ENCODE assay signal across 11 mouse cellular contexts in the genomic region with DNA sequence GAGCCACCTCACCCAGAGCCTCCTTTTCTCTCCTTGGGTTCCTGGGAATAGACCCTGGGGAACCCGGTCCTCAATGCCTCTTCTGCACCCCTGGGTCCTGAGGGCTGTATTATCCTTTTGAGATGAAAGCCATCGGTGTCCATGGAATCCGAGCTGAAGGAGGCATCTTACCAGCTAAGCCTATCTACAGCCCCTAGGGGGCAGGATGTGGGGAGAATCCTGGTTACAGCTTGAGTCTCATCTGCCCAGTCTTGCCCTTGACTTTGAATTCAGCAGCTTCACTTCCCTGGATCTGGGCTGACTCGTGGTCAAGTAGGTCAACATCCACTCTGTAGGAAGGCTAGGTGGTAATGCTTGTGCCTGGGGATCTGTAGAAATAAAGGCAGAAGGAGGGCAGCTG. TPM values are rescaled to one million over a fixed set of nuclear protein-coding genes. Genes with fewer than 3 reads are reported as not detected.
A peak's percentile ranks its signal among the peaks of the same experiment; 100 is the strongest.
DNase-seq lines count a peak whose midpoint lies in the region; ATAC-seq and TF ChIP-seq lines count a peak whose summit lies in the region.
"Had no signal": no experiment of that assay in that cellular context is flagged by ENCODE, and none has a peak within 500 bp of the region (broad histone marks: within the 10 kb centered on the region; RNA-seq: fewer than 3 reads in every experiment).

No protein-coding gene starts in this region.

- ATAC-seq in liver, embryonic 14.5 days (ENCODE audit: insufficient read depth), result no peak
- ATAC-seq in liver, embryonic 12.5 days, result no peak
- 0 out of 2 replicates have a peak, but pooled peaks have one; percentile 6 for ATAC-seq in forebrain, embryonic 15.5 days (replicated peaks)
- peak; percentile 20; the same call in 1 of the 2 replicates for ATAC-seq in midbrain, postnatal 0 days (ENCODE audit: low FRiP score)

- H3K27me3 ChIP-seq in liver, embryonic 14.5 days (ENCODE audit: control insufficient read depth, insufficient read depth, low read length), result no peaks in the 10 kb centered on the region
- peaks cover 45% of the 10 kb centered on the region for H3K27me3 ChIP-seq in liver, embryonic 12.5 days (replicated peaks)
- no peaks in the 10 kb centered on the region for H3K27me3 ChIP-seq in forebrain, embryonic 15.5 days
- no peaks in the 10 kb centered on the region for H3K27me3 ChIP-seq in midbrain, postnatal 0 days (ENCODE audit: insufficient read depth, low read length)
- H3K27me3 ChIP-seq: limb, embryonic 15.5 days had no signal

- H3K4me2 ChIP-seq in liver, embryonic 14.5 days (ENCODE audit: low read depth), result no peak overlapping the region
- H3K4me2 ChIP-seq in liver, embryonic 12.5 days, result no peak overlapping the region
- peak overlapping the region; percentile 66 for H3K4me2 ChIP-seq in forebrain, embryonic 15.5 days (replicated peaks)
- H3K4me2 ChIP-seq in midbrain, postnatal 0 days (ENCODE audit: low read depth, low read length, poor library complexity, severe bottlenecking), result peak overlapping the region; percentile 78
- H3K4me2 ChIP-seq: limb, embryonic 15.5 days had no signal

- no peaks in the 10 kb centered on the region; the same call in 1 of the 2 replicates for H3K9me3 ChIP-seq in liver, embryonic 14.5 days (ENCODE audit: control insufficient read depth, low read length)
- H3K9me3 ChIP-seq in liver, embryonic 12.5 days (replicated peaks), result no peaks in the 10 kb centered on the region
- peaks cover 4% of the 10 kb centered on the region; the same call in 1 of the 2 replicates for H3K9me3 ChIP-seq in forebrain, embryonic 15.5 days
- no peaks in the 10 kb centered on the region for H3K9me3 ChIP-seq in midbrain, postnatal 0 days (ENCODE audit: low read length)
- H3K9me3 ChIP-seq: limb, embryonic 15.5 days had no signal

- peak; percentile 49 for TF ChIP-seq CTCF in liver, embryonic 14.5 days (IDR thresholded peaks at IDR 0.05; ENCODE audit: low read depth)
- TF ChIP-seq CTCF in midbrain, postnatal 0 days (IDR thresholded peaks at IDR 0.05), result peak; percentile 66

- no peak for DNase-seq in liver, embryonic 14.5 days (ENCODE audit: low read depth in 3 of 3, low spot score in 3 of 3)
- DNase-seq in ZHBTc4 (ENCODE audit: low read depth, low spot score), result peak; percentile 59
- DNase-seq in midbrain, postnatal 0 days (ENCODE audit: low spot score), result peak; percentile 62
- DNase-seq in gastrocnemius, adult 18-20 months (ENCODE audit: low spot score), result no peak
- no peak for DNase-seq in layer of hippocampus, adult 8-10 months (ENCODE audit: low spot score in 2 of 2)
- DNase-seq: heart, postnatal 14 days had no signal

- WGBS in liver, embryonic 14.5 days (ENCODE audit: insufficient replicate concordance), result 35% methylated on average over 4 of the region's 4 CpGs
- WGBS in liver, embryonic 12.5 days (ENCODE audit: insufficient replicate concordance), result 35% methylated on average over 4 of the region's 4 CpGs
- WGBS in forebrain, embryonic 15.5 days, result 34% methylated on average over 4 of the region's 4 CpGs
- 26% methylated on average over 4 of the region's 4 CpGs for WGBS in midbrain, postnatal 0 days

- no peak for TF ChIP-seq EP300 in liver, embryonic 14.5 days (IDR thresholded peaks at IDR 0.05; ENCODE audit: low read depth)

- no peak overlapping the region for H3K27ac ChIP-seq in liver, embryonic 14.5 days
- H3K27ac ChIP-seq in liver, embryonic 12.5 days, result no peak overlapping the region
- peak overlapping the region; percentile 89 for H3K27ac ChIP-seq in forebrain, embryonic 15.5 days (replicated peaks)
- H3K27ac ChIP-seq in midbrain, postnatal 0 days (ENCODE audit: low read depth, low read length), result peak overlapping the region; percentile 89
- H3K27ac ChIP-seq: limb, embryonic 15.5 days had no signal

- H3K4me3 ChIP-seq in liver, embryonic 14.5 days (ENCODE audit: insufficient read depth in 1 of 2, low read depth in 2 of 2, low read length in 2 of 2), result no peak overlapping the region
- no peak overlapping the region for H3K4me3 ChIP-seq in liver, embryonic 12.5 days
- H3K4me3 ChIP-seq in forebrain, embryonic 15.5 days, result peak overlapping the region; percentile 50; the same call in 1 of the 2 replicates
- peak overlapping the region; percentile 46; the same call in 1 of the 2 replicates for H3K4me3 ChIP-seq in midbrain, postnatal 0 days (ENCODE audit: low read depth, low read length)
- H3K4me3 ChIP-seq: limb, embryonic 15.5 days had no signal

- no peaks in the 10 kb centered on the region for H3K36me3 ChIP-seq in liver, embryonic 14.5 days (replicated peaks; ENCODE audit: control insufficient read depth, insufficient read depth, low read depth)
- H3K36me3 ChIP-seq in liver, embryonic 12.5 days, result no peaks in the 10 kb centered on the region
- 0 out of 2 replicates have a peak, but pooled peaks cover 4% of the 10 kb centered on the region for H3K36me3 ChIP-seq in forebrain, embryonic 15.5 days
- peaks cover 2% of the 10 kb centered on the region; the same call in 1 of the 2 replicates for H3K36me3 ChIP-seq in midbrain, postnatal 0 days (ENCODE audit: insufficient read depth, low read length)
- H3K36me3 ChIP-seq: embryonic facial prominence, embryonic 10.5 days; limb, embryonic 15.5 days had no signal

- no peaks in the 10 kb centered on the region for H3K4me1 ChIP-seq in liver, embryonic 14.5 days (replicated peaks; ENCODE audit: control insufficient read depth in 2 of 2, insufficient read depth in 2 of 2, low read length in 1 of 2)
- H3K4me1 ChIP-seq in liver, embryonic 12.5 days, result no peaks in the 10 kb centered on the region
- peaks cover 29% of the 10 kb centered on the region for H3K4me1 ChIP-seq in forebrain, embryonic 15.5 days
- peaks cover 16% of the 10 kb centered on the region for H3K4me1 ChIP-seq in midbrain, postnatal 0 days (ENCODE audit: insufficient read depth, low read length)
- H3K4me1 ChIP-seq: limb, embryonic 15.5 days had no signal

- no peak overlapping the region for H3K9ac ChIP-seq in liver, embryonic 14.5 days (replicated peaks)
- no peak overlapping the region for H3K9ac ChIP-seq in liver, embryonic 12.5 days
- H3K9ac ChIP-seq in forebrain, embryonic 15.5 days (replicated peaks), result 0 out of 2 replicates have a peak overlapping the region, but pooled peaks have one; percentile 10
- H3K9ac ChIP-seq in midbrain, postnatal 0 days (replicated peaks; ENCODE audit: low read length, poor library complexity, severe bottlenecking), result no peak overlapping the region
- H3K9ac ChIP-seq: limb, embryonic 15.5 days had no signal

RNA-seq across cellular contexts. Expression of a gene that starts 3.1 kb away (rescaled TPM):
- polyA plus RNA-seq in liver, embryonic 14.5 days (2012; rRNA removed), result 0.02 and 0.11 TPM in 2 replicates
- polyA plus RNA-seq in liver, embryonic 14.5 days (2014; fragmentation: Nextera tagmentation; extraction: Ambion mirVana), result not detected in 2 replicates
- polyA plus RNA-seq in liver, embryonic 12.5 days (2016; fragmentation: Nextera tagmentation; extraction: Ambion mirVana), result not detected in 2 replicates
- polyA plus RNA-seq in forebrain, embryonic 15.5 days (2015; fragmentation: Nextera tagmentation; extraction: Ambion mirVana), result 13.5 and 14.7 TPM in 2 replicates
- 139 and 156 TPM in 2 replicates for total RNA-seq in midbrain, postnatal 0 days (2014; rRNA removed)
- 15.4 and 17.9 TPM in 2 replicates for polyA plus RNA-seq in midbrain, postnatal 0 days (2015; fragmentation: Nextera tagmentation; extraction: Ambion mirVana)
- total RNA-seq in gastrocnemius, adult 18-20 months (2021), result not detected
- total RNA-seq in layer of hippocampus, adult 8-10 months (2022), result 100 to 1,000 TPM in 3 of 4 experiments, 10 to 100 TPM in 1; 91.7 to 112 (median 104) TPM
- total RNA-seq: heart, postnatal 14 days had no signal
- polyA plus RNA-seq: embryonic facial prominence, embryonic 10.5 days; limb, embryonic 15.5 days; thymus, postnatal 0 days had no signal

RNA-seq across cellular contexts. Expression of a gene that starts 10.7 kb away (rescaled TPM):
- polyA plus RNA-seq in liver, embryonic 14.5 days (2012; rRNA removed), result 19.1 and 21.6 TPM in 2 replicates
- 42.1 and 45.1 TPM in 2 replicates for polyA plus RNA-seq in liver, embryonic 14.5 days (2014; fragmentation: Nextera tagmentation; extraction: Ambion mirVana)
- 48.3 and 51.2 TPM in 2 replicates for polyA plus RNA-seq in liver, embryonic 12.5 days (2016; fragmentation: Nextera tagmentation; extraction: Ambion mirVana)
- 38.9 and 45.6 TPM in 2 replicates for polyA plus RNA-seq in forebrain, embryonic 15.5 days (2015; fragmentation: Nextera tagmentation; extraction: Ambion mirVana)
- 5.2 and 17.9 TPM in 2 replicates for total RNA-seq in midbrain, postnatal 0 days (2014; rRNA removed)
- polyA plus RNA-seq in midbrain, postnatal 0 days (2015; fragmentation: Nextera tagmentation; extraction: Ambion mirVana), result 10.2 TPM in 2 replicates
- total RNA-seq in gastrocnemius, adult 18-20 months (2021), result not detected
- 1 to 10 TPM; 2.6 to 4.8 (median 4.4) TPM for total RNA-seq in layer of hippocampus, adult 8-10 months (2022)

RNA-seq across cellular contexts. Expression of a gene that starts 19.4 kb away (rescaled TPM):
- polyA plus RNA-seq in liver, embryonic 14.5 days (2012; rRNA removed), result 0.12 and 0.61 TPM in 2 replicates
- 0.09 TPM in 1 of 2 replicates, not detected in the other for polyA plus RNA-seq in liver, embryonic 14.5 days (2014; fragmentation: Nextera tagmentation; extraction: Ambion mirVana)
- 0.81 and 1.4 TPM in 2 replicates for polyA plus RNA-seq in liver, embryonic 12.5 days (2016; fragmentation: Nextera tagmentation; extraction: Ambion mirVana)
- 450 and 460 TPM in 2 replicates for polyA plus RNA-seq in forebrain, embryonic 15.5 days (2015; fragmentation: Nextera tagmentation; extraction: Ambion mirVana)
- 480 and 506 TPM in 2 replicates for total RNA-seq in midbrain, postnatal 0 days (2014; rRNA removed)
- polyA plus RNA-seq in midbrain, postnatal 0 days (2015; fragmentation: Nextera tagmentation; extraction: Ambion mirVana), result 369 and 404 TPM in 2 replicates
- under 1 TPM; 0.32 to 0.55 TPM for total RNA-seq in gastrocnemius, adult 18-20 months (2021)
- 100 to 1,000 TPM; 583 to 608 (median 584) TPM for total RNA-seq in layer of hippocampus, adult 8-10 months (2022)

RNA-seq across cellular contexts. Expression of a gene that starts 31.1 kb away (rescaled TPM):
- 0.54 and 0.66 TPM in 2 replicates for polyA plus RNA-seq in liver, embryonic 14.5 days (2012; rRNA removed)
- polyA plus RNA-seq in liver, embryonic 14.5 days (2014; fragmentation: Nextera tagmentation; extraction: Ambion mirVana), result 0.14 and 0.58 TPM in 2 replicates
- 0.30 TPM in 2 replicates for polyA plus RNA-seq in liver, embryonic 12.5 days (2016; fragmentation: Nextera tagmentation; extraction: Ambion mirVana)
- polyA plus RNA-seq in forebrain, embryonic 15.5 days (2015; fragmentation: Nextera tagmentation; extraction: Ambion mirVana), result 0.11 and 0.37 TPM in 2 replicates
- 0.94 and 2.1 TPM in 2 replicates for total RNA-seq in midbrain, postnatal 0 days (2014; rRNA removed)
- polyA plus RNA-seq in midbrain, postnatal 0 days (2015; fragmentation: Nextera tagmentation; extraction: Ambion mirVana), result 0.18 and 0.27 TPM in 2 replicates
- not detected for total RNA-seq in gastrocnemius, adult 18-20 months (2021)
- under 1 TPM in 2 of 4 experiments, not detected in 2; 0.69 to 0.80 TPM for total RNA-seq in layer of hippocampus, adult 8-10 months (2022)

RNA-seq across cellular contexts. Expression of a gene that starts 42.6 kb away (rescaled TPM):
- polyA plus RNA-seq in liver, embryonic 14.5 days (2012; rRNA removed), result 0.15 and 0.19 TPM in 2 replicates
- 0.05 and 0.09 TPM in 2 replicates for polyA plus RNA-seq in liver, embryonic 14.5 days (2014; fragmentation: Nextera tagmentation; extraction: Ambion mirVana)
- 0.31 and 0.37 TPM in 2 replicates for polyA plus RNA-seq in liver, embryonic 12.5 days (2016; fragmentation: Nextera tagmentation; extraction: Ambion mirVana)
- polyA plus RNA-seq in forebrain, embryonic 15.5 days (2015; fragmentation: Nextera tagmentation; extraction: Ambion mirVana), result 0.27 and 0.69 TPM in 2 replicates
- total RNA-seq in midbrain, postnatal 0 days (2014; rRNA removed), result 6.5 and 7.6 TPM in 2 replicates
- 1.6 and 2.2 TPM in 2 replicates for polyA plus RNA-seq in midbrain, postnatal 0 days (2015; fragmentation: Nextera tagmentation; extraction: Ambion mirVana)
- total RNA-seq in gastrocnemius, adult 18-20 months (2021), result not detected
- total RNA-seq in layer of hippocampus, adult 8-10 months (2022), result 1 to 10 TPM; 1.6 to 3.5 (median 2.0) TPM

Comparison
In these comparisons a context has a peak if more than half of its experiments do, and no peak if none do; other contexts are left out.
1. ATAC-seq: peak in forebrain, embryonic 15.5 days (single experiment) and midbrain, postnatal 0 days (single experiment); none in liver, embryonic 14.5 days (single experiment) and liver, embryonic 12.5 days (single experiment).
2. DNase-seq: peak in ZHBTc4 (single experiment) and midbrain, postnatal 0 days (single experiment); none in liver, embryonic 14.5 days (0 of 3), gastrocnemius, adult 18-20 months (single experiment) and layer of hippocampus, adult 8-10 months (0 of 2).
3. H3K27ac ChIP-seq: peak in forebrain, embryonic 15.5 days (single experiment) and midbrain, postnatal 0 days (single experiment); none in liver, embryonic 14.5 days (single experiment) and liver, embryonic 12.5 days (single experiment).
4. H3K4me2 ChIP-seq: peak in forebrain, embryonic 15.5 days (single experiment) and midbrain, postnatal 0 days (single experiment); none in liver, embryonic 14.5 days (single experiment) and liver, embryonic 12.5 days (single experiment).
5. H3K4me3 ChIP-seq: peak in forebrain, embryonic 15.5 days (single experiment) and midbrain, postnatal 0 days (single experiment); none in liver, embryonic 14.5 days (0 of 2) and liver, embryonic 12.5 days (single experiment).
6. RNA of a gene that starts 3.1 kb away (polyA plus RNA-seq): 15.4 to 17.9 TPM in midbrain, postnatal 0 days and 13.5 to 14.7 TPM in forebrain, embryonic 15.5 days; 0.02 to 0.11 TPM in liver, embryonic 14.5 days and not detected in liver, embryonic 12.5 days; every median in the first group is over 10 times any median in the second.
7. RNA of a gene that starts 19.4 kb away (polyA plus RNA-seq): 450 to 460 TPM in forebrain, embryonic 15.5 days and 369 to 404 TPM in midbrain, postnatal 0 days; 0.81 to 1.4 TPM in liver, embryonic 12.5 days and 0.09 to 0.61 TPM in liver, embryonic 14.5 days; every median in the first group is over 100 times any median in the second.